In genomic region chr2:135658486-135659390, GRCm38 (mm10) we compare ENCODE assay signal across 8 mouse cellular contexts. TPM values are rescaled to one million over a fixed set of nuclear protein-coding genes. Genes with fewer than 3 reads are reported as not detected.
DNase-seq lines count a peak whose midpoint lies in the region; ATAC-seq and TF ChIP-seq lines count a peak whose summit lies in the region.

TSS of gene Plcb4 (plus strand) at chr2:135659011.

- H3K9me3 ChIP-seq in erythroblast, embryonic 14.5 days (ENCODE audit: control insufficient read depth, low read length), result no peaks in the 10 kb centered on the region
- no peaks in the 10 kb centered on the region for H3K9me3 ChIP-seq in heart, embryonic 11.5 days (replicated peaks; ENCODE audit: control insufficient read depth, low read length)
- no peaks in the 10 kb centered on the region for H3K9me3 ChIP-seq in kidney, embryonic 14.5 days (ENCODE audit: control insufficient read depth, low read length)
- no peaks in the 10 kb centered on the region for H3K9me3 ChIP-seq in limb, embryonic 14.5 days (ENCODE audit: control insufficient read depth, low read length)
- H3K9me3 ChIP-seq in midbrain, embryonic 15.5 days, result no peaks in the 10 kb centered on the region

- DNase-seq in limb, embryonic 14.5 days (ENCODE audit: low spot score), result peak; percentile 64
- peak; percentile 14 for DNase-seq in spleen, adult 12 weeks (ENCODE audit: low spot score)

- peak within 1 kb of the TSS; percentile 77 for H3K27ac ChIP-seq in embryonic fibroblast, embryonic 13.5 days (ENCODE audit: insufficient read depth, low read length)
- H3K27ac ChIP-seq in heart, embryonic 11.5 days (ENCODE audit: low read depth, low read length), result peak within 1 kb of the TSS; percentile 96
- H3K27ac ChIP-seq in kidney, embryonic 14.5 days (ENCODE audit: low read depth, low read length), result peak within 1 kb of the TSS; percentile 97
- peak within 1 kb of the TSS; percentile 88 for H3K27ac ChIP-seq in limb, embryonic 14.5 days (replicated peaks; ENCODE audit: low read depth, low read length)
- peak within 1 kb of the TSS; percentile 99 for H3K27ac ChIP-seq in midbrain, embryonic 15.5 days

- H3K4me3 ChIP-seq in erythroblast, embryonic 14.5 days (replicated peaks), result peak within 1 kb of the TSS; percentile 67
- peak within 1 kb of the TSS; percentile 83 for H3K4me3 ChIP-seq in embryonic fibroblast, embryonic 13.5 days (ENCODE audit: insufficient read depth, low read length)
- H3K4me3 ChIP-seq in heart, embryonic 11.5 days (ENCODE audit: low read depth, low read length), result peak within 1 kb of the TSS; percentile 82
- peak within 1 kb of the TSS; percentile 81 for H3K4me3 ChIP-seq in kidney, embryonic 14.5 days (ENCODE audit: low read length)
- peak within 1 kb of the TSS; percentile 58 for H3K4me3 ChIP-seq in limb, embryonic 14.5 days (replicated peaks; ENCODE audit: low read length)
- peak within 1 kb of the TSS; percentile 92 for H3K4me3 ChIP-seq in midbrain, embryonic 15.5 days

- H3K27me3 ChIP-seq in erythroblast, embryonic 14.5 days (ENCODE audit: control insufficient read depth), result peaks cover 27% of the 10 kb centered on the region
- H3K27me3 ChIP-seq in heart, embryonic 11.5 days (ENCODE audit: control insufficient read depth, insufficient read depth, low read length), result no peaks in the 10 kb centered on the region
- H3K27me3 ChIP-seq in kidney, embryonic 14.5 days (ENCODE audit: control insufficient read depth, insufficient read depth, low read length), result no peaks in the 10 kb centered on the region
- H3K27me3 ChIP-seq in limb, embryonic 14.5 days (ENCODE audit: control insufficient read depth, insufficient read depth, low read length), result no peaks in the 10 kb centered on the region
- no peaks in the 10 kb centered on the region for H3K27me3 ChIP-seq in midbrain, embryonic 15.5 days (replicated peaks)

- peak within 1 kb of the TSS; percentile 78 for H3K4me2 ChIP-seq in heart, embryonic 11.5 days
- H3K4me2 ChIP-seq in kidney, embryonic 14.5 days (replicated peaks; ENCODE audit: low read depth, low read length), result peak within 1 kb of the TSS; percentile 80
- H3K4me2 ChIP-seq in limb, embryonic 14.5 days (replicated peaks; ENCODE audit: low read depth, low read length, severe bottlenecking), result peak within 1 kb of the TSS; percentile 81
- peak within 1 kb of the TSS; percentile 72 for H3K4me2 ChIP-seq in midbrain, embryonic 15.5 days

- H3K9ac ChIP-seq in heart, embryonic 11.5 days (ENCODE audit: low read depth, low read length), result peak within 1 kb of the TSS; percentile 94
- peak within 1 kb of the TSS; percentile 91 for H3K9ac ChIP-seq in kidney, embryonic 14.5 days (ENCODE audit: low read depth, low read length)
- peak within 1 kb of the TSS; percentile 90 for H3K9ac ChIP-seq in limb, embryonic 14.5 days (ENCODE audit: low read depth, low read length, severe bottlenecking)
- H3K9ac ChIP-seq in midbrain, embryonic 15.5 days, result peak within 1 kb of the TSS; percentile 96

- under 1% methylated on average over 61 of the region's 71 CpGs for WGBS in heart, embryonic 11.5 days (ENCODE audit: insufficient replicate concordance)
- under 1% methylated on average over 66 of the region's 71 CpGs for WGBS in kidney, embryonic 14.5 days
- WGBS in limb, embryonic 14.5 days, result 1% methylated on average over 45 of the region's 71 CpGs
- under 1% methylated on average over 65 of the region's 71 CpGs for WGBS in midbrain, embryonic 15.5 days

- no peak for TF ChIP-seq CTCF in embryonic fibroblast, embryonic 13.5 days (IDR thresholded peaks at IDR 0.05; ENCODE audit: borderline replicate concordance, insufficient read depth, low read length)

- TF ChIP-seq POLR2A in embryonic fibroblast, embryonic 13.5 days (IDR thresholded peaks at IDR 0.05; ENCODE audit: low read depth, low read length), result peak; percentile 58
- 0 out of 2 replicates have a peak, but pooled peaks have one; percentile 47 for TF ChIP-seq POLR2A in limb, embryonic 14.5 days (IDR thresholded peaks at IDR 0.05; ENCODE audit: borderline replicate concordance, extremely low read depth, insufficient read depth, insufficient read length)

- no peak for ATAC-seq in erythroblast, adult 5-6 weeks (replicated peaks; ENCODE audit: low FRiP score, poor library complexity, severe bottlenecking)
- ATAC-seq in heart, embryonic 11.5 days (replicated peaks; ENCODE audit: insufficient number of reproducible peaks, low FRiP score, low TSS enrichment), result peak; percentile 82
- peak; percentile 95 for ATAC-seq in kidney, embryonic 14.5 days (ENCODE audit: low FRiP score, low TSS enrichment)
- peak; percentile 84 for ATAC-seq in limb, embryonic 14.5 days (ENCODE audit: low FRiP score, low read depth)
- peak; percentile 94 for ATAC-seq in midbrain, embryonic 15.5 days (replicated peaks)

- no peaks in the 10 kb centered on the region for H3K36me3 ChIP-seq in erythroblast, embryonic 14.5 days (ENCODE audit: control insufficient read depth)
- no peaks in the 10 kb centered on the region for H3K36me3 ChIP-seq in heart, embryonic 11.5 days (ENCODE audit: control insufficient read depth, insufficient read depth, low read length)
- no peaks in the 10 kb centered on the region for H3K36me3 ChIP-seq in kidney, embryonic 14.5 days (ENCODE audit: control insufficient read depth, insufficient read depth, low read length)
- no peaks in the 10 kb centered on the region for H3K36me3 ChIP-seq in limb, embryonic 14.5 days (ENCODE audit: control insufficient read depth, insufficient read depth, low read length)
- no peaks in the 10 kb centered on the region for H3K36me3 ChIP-seq in midbrain, embryonic 15.5 days (replicated peaks)

- peaks cover 11% of the 10 kb centered on the region for H3K4me1 ChIP-seq in erythroblast, embryonic 14.5 days (ENCODE audit: control insufficient read depth)
- H3K4me1 ChIP-seq in embryonic fibroblast, embryonic 13.5 days (ENCODE audit: control insufficient read depth, insufficient read depth, low read length), result no peaks in the 10 kb centered on the region; the same call in 1 of the 2 replicates
- H3K4me1 ChIP-seq in heart, embryonic 11.5 days (ENCODE audit: control insufficient read depth, insufficient read depth, low read length), result no peaks in the 10 kb centered on the region
- H3K4me1 ChIP-seq in kidney, embryonic 14.5 days (ENCODE audit: control insufficient read depth, insufficient read depth, low read length), result no peaks in the 10 kb centered on the region
- no peaks in the 10 kb centered on the region for H3K4me1 ChIP-seq in limb, embryonic 14.5 days (ENCODE audit: control insufficient read depth, insufficient read depth, low read length)
- peaks cover 20% of the 10 kb centered on the region for H3K4me1 ChIP-seq in midbrain, embryonic 15.5 days

RNA-seq across cellular contexts. Expression of gene Plcb4, which starts in this region (rescaled TPM):
- not detected in 2 replicates for polyA plus RNA-seq in erythroblast, embryonic 14.5 days (2012)
- total RNA-seq in erythroblast, adult 5-6 weeks (2015; ENCODE audit: low replicate concordance), result 5.9 and 11.7 TPM in 2 replicates
- 1.4 and 3.0 TPM in 2 replicates for total RNA-seq in erythroblast, adult 5-6 weeks (2017; ENCODE audit: low replicate concordance)
- polyA plus RNA-seq in embryonic fibroblast, embryonic 13.5 days (2011; ENCODE audit: insufficient read length, low read depth, missing spikeins), result 28.2 and 33.0 TPM in 2 replicates
- 25.8 and 33.8 TPM in 2 replicates for polyA plus RNA-seq in heart, embryonic 11.5 days (2014; fragmentation: Nextera tagmentation; extraction: Ambion mirVana)
- polyA plus RNA-seq in kidney, embryonic 14.5 days (2014; fragmentation: Nextera tagmentation; extraction: Ambion mirVana), result 19.7 and 21.2 TPM in 2 replicates
- polyA plus RNA-seq in limb, embryonic 14.5 days (2012; rRNA removed), result 16.2 and 23.1 TPM in 2 replicates
- 13.1 and 14.9 TPM in 2 replicates for polyA plus RNA-seq in limb, embryonic 14.5 days (2014; fragmentation: Nextera tagmentation; extraction: Ambion mirVana)
- polyA plus RNA-seq in midbrain, embryonic 15.5 days (2015; fragmentation: Nextera tagmentation; extraction: Ambion mirVana), result 41.7 and 47.8 TPM in 2 replicates

Comparison
In these comparisons a context has a peak if more than half of its experiments do, and no peak if none do; other contexts are left out.
1. RNA of gene Plcb4 (polyA plus RNA-seq): 41.7 to 47.8 TPM in midbrain, embryonic 15.5 days, 25.8 to 33.8 TPM in heart, embryonic 11.5 days, 28.2 to 33.0 TPM in embryonic fibroblast, embryonic 13.5 days, 13.1 to 23.1 TPM in limb, embryonic 14.5 days and 19.7 to 21.2 TPM in kidney, embryonic 14.5 days; not detected in erythroblast, embryonic 14.5 days; every median in the first group is over 10 times any median in the second.
2. Peak in every context shown above with its lines, with median percentiles within 50 percentile points of each other: H3K4me3 ChIP-seq, H3K27ac ChIP-seq, H3K4me2 ChIP-seq and H3K9ac ChIP-seq.